Mouse (Mus musculus) heart, embryonic 11.5 days (tissue): ENCODE measurements around the gene Ppm1b. TPM values are rescaled to one million over a fixed set of nuclear protein-coding genes. Genes with fewer than 3 reads are reported as not detected.

Experiments used
- ATAC-seq: fragments of 200-750 bp; cut with Nextera tagmentation; replicated peaks from 2 replicates; pipeline ENCODE4 v1.8.0; 2017; ENCODE audit warnings: moderate library complexity; ENCODE audit not compliant: insufficient number of reproducible peaks, low FRiP score, low TSS enrichment
- H3K27ac ChIP-seq: fragments of 300-500 bp; sonication (generic); 2 replicates; pipeline ENCODE4 v1.5.1; 2014; ENCODE audit warnings: mild to moderate bottlenecking, low read depth, low read length
- H3K27me3 ChIP-seq: fragments of 300-500 bp; sonication (generic); 2 replicates; pipeline ENCODE4 v1.6.1; 2014; ENCODE audit warnings: mild to moderate bottlenecking, low read length, mixed read lengths; ENCODE audit not compliant: control insufficient read depth, insufficient read depth
- H3K36me3 ChIP-seq: fragments of 300-500 bp; sonication (generic); 2 replicates; pipeline ENCODE4 v1.6.1; 2014; ENCODE audit warnings: mild to moderate bottlenecking, low read length, moderate library complexity, mixed read lengths; ENCODE audit not compliant: control insufficient read depth, insufficient read depth
- H3K4me1 ChIP-seq: fragments of 300-500 bp; sonication (generic); 2 replicates; pipeline ENCODE4 v1.6.1; 2014; ENCODE audit warnings: low read length; ENCODE audit not compliant: control insufficient read depth, insufficient read depth
- H3K4me2 ChIP-seq: fragments of 300-500 bp; sonication (generic); 2 replicates; pipeline ENCODE4 v1.6.1; 2014; ENCODE audit warnings: mild to moderate bottlenecking, moderate library complexity
- H3K4me3 ChIP-seq: fragments of 300-500 bp; sonication (generic); 2 replicates; pipeline ENCODE4 v1.5.1; 2014; ENCODE audit warnings: low read depth, low read length
- H3K9ac ChIP-seq: fragments of 300-500 bp; sonication (generic); 2 replicates; pipeline ENCODE4 v1.6.1; 2014; ENCODE audit warnings: mild to moderate bottlenecking, low read depth, low read length, moderate library complexity
- H3K9me3 ChIP-seq: fragments of 300-500 bp; sonication (generic); replicated peaks from 2 replicates; pipeline ENCODE4 v1.6.1; 2016; ENCODE audit warnings: low read length; ENCODE audit not compliant: control insufficient read depth
- whole genome bisulfite sequencing: fragments of 180-500 bp; shearing (Covaris S2); extraction: QIAGEN DNeasy Blood & Tissue Kit; methylation state at CpG from one replicate; pipeline ENCODE4 v1.1.7; 2014; ENCODE audit not compliant: insufficient replicate concordance; 5-methylcytosine and 5-hydroxymethylcytosine counted together
- polyA plus RNA-seq: library from polyadenylated mRNA; unstranded; fragments of >200 nt; fragmentation: Nextera tagmentation; extraction: Ambion mirVana; gene quantifications from 2 replicates; pipeline ENCODE4 v1.2.1, GENCODE M21; 2014

Gene Ppm1b
- polyA plus RNA-seq, 1 experiment from 2014 or later = 58.9 TPM

DNA sequence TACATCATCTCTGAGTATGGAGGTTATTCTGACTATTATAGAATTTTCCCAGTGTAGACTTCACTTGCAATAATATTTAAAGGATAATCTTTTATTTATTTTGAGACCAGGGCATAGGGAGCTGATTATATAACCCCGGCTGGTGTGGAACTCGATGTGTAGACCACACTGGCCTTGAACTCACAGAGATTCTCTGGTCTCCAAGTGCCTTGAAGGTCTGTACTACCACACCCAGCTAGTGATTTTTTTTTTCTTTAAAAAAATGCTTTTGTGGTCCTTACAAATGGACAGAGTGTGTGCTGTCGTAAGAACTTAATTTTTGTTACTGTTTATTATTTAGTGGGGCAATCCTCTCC lies 3.1 kb downstream of the Ppm1b start:
- Histone ChIP-seq H3K4me2 (peak overlapping the region; percentile 73), H3K27ac (no peak overlapping the region), H3K4me1 (peaks cover 11% of the 10 kb centered on the region), H3K4me3 (peak overlapping the region; percentile 98; the same call in 1 of the 2 replicates), H3K36me3 (no peaks in the 10 kb centered on the region), H3K27me3 (no peaks in the 10 kb centered on the region), H3K9me3 (no peaks in the 10 kb centered on the region), H3K9ac (no peak overlapping the region)
- ATAC-seq = no peak
- 59% methylated on average over 3 of the region's 3 CpGs for whole genome bisulfite sequencing

DNA sequence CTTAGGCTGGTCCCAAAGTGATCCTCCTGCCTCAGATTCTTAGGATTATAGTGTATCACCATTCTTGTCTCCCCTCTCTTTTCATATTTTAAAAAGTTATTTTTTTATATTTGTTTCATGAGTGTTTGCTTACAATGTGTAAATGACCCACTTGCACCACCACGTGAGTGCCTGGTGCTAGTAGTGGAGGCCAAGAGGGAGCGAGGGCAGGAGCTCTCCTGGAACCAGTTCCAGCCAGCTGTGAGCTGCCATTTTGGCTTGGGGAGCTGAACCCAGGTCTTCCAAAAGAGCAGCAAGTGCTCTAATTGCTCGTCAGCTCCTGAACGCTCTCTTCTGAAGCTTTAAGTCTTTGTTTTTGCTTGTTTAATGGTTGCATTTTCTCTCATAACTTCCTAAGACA lies 3.6 kb downstream of the Ppm1b start:
- H3K4me3 ChIP-seq = no peak overlapping the region
- H3K36me3 ChIP-seq = no peaks in the 10 kb centered on the region
- no peaks in the 10 kb centered on the region for H3K27me3 ChIP-seq
- no peak overlapping the region for H3K27ac ChIP-seq
- ATAC-seq = no peak
- H3K4me2 ChIP-seq = peak overlapping the region; percentile 73; the same call in 1 of the 2 replicates
- WGBS = 73% methylated on average over 4 of the region's 4 CpGs
- peaks cover 11% of the 10 kb centered on the region for H3K4me1 ChIP-seq
- no peaks in the 10 kb centered on the region for H3K9me3 ChIP-seq
- no peak overlapping the region for H3K9ac ChIP-seq

DNA sequence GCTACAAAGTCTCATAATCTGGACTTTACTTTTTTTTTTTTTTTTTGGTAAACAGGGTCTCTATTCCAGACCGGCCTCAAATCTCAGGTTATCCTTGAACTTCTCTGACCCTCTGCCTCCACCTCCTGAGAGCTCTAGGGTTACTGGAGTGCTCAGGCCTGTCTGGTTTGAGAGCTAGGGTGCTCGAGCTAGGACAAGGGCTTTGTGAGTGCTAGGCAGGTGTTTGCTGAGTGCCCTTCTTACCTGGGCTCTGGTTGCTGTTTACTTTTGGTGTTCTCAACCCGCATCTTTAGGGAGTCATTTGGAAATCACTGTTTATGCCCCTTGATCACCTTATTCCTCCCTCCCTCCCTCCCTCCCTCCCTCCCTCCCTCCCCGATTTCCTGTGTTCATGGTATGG lies 5.5 kb downstream of the Ppm1b start:
- Histone ChIP-seq H3K9ac (no peak overlapping the region), H3K4me1 (peaks cover 8% of the 10 kb centered on the region), H3K27me3 (no peaks in the 10 kb centered on the region), H3K27ac (no peak overlapping the region), H3K4me3 (no peak overlapping the region), H3K4me2 (no peak overlapping the region), H3K9me3 (no peaks in the 10 kb centered on the region), H3K36me3 (no peaks in the 10 kb centered on the region)
- no peak for ATAC-seq
- WGBS = 87% methylated on average over 4 of the region's 4 CpGs

DNA sequence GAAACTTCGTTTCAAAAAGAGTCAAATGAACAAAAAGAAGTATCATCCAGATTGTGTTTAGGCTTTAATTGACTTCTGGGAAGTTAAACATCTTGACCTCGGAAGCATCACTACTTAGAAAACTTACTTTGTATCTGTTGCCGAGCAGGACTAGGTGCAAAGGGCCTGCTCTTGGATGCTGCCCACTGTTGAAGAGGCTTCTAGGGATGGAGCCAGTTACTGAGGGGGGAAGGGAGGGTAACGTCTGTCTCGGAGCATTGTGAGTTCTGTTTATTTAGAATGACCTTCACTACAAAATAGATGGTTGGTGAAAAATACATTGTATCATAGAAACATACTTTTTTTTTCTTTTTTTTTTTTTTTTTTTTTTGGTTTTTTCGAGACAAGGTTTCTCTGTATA lies 7.1 kb downstream of the Ppm1b start:
- no peaks in the 10 kb centered on the region for H3K9me3 ChIP-seq
- H3K36me3 ChIP-seq = no peaks in the 10 kb centered on the region
- peaks cover 8% of the 10 kb centered on the region; the same call in 1 of the 2 replicates for H3K4me1 ChIP-seq
- H3K9ac ChIP-seq = no peak overlapping the region
- H3K27me3 ChIP-seq = no peaks in the 10 kb centered on the region
- no peak for ATAC-seq
- H3K4me3 ChIP-seq = no peak overlapping the region
- WGBS = 79% methylated on average over 6 of the region's 6 CpGs
- no peak overlapping the region for H3K4me2 ChIP-seq
- H3K27ac ChIP-seq = no peak overlapping the region

DNA sequence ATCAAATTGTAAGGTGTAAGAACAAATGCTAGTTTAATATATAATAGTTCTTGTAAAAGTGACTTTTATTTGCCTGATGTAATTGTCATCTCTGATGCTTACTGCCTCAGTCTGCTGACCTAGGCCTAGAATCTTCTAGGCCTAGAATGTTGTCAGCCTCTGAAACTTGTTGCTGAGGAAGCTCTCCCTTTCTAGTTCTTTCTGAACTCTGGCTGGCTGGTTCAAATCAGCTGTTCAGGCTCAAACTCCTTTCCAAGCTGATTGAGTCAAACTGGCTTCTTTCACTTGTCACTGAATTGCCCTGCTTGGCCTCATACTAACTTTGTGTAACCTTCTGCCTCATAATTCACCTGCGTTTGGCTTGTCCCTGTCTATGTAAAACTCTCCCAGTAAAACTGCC lies 9.7 kb downstream of the Ppm1b start:
- Histone ChIP-seq H3K9ac (no peak overlapping the region), H3K36me3 (no peaks in the 10 kb centered on the region), H3K9me3 (no peaks in the 10 kb centered on the region), H3K4me2 (no peak overlapping the region), H3K27ac (no peak overlapping the region), H3K4me3 (no peak overlapping the region), H3K4me1 (no peaks in the 10 kb centered on the region), H3K27me3 (no peaks in the 10 kb centered on the region)
- 89% methylated on average over 1 of the region's 1 CpGs for WGBS
- no peak for ATAC-seq

DNA sequence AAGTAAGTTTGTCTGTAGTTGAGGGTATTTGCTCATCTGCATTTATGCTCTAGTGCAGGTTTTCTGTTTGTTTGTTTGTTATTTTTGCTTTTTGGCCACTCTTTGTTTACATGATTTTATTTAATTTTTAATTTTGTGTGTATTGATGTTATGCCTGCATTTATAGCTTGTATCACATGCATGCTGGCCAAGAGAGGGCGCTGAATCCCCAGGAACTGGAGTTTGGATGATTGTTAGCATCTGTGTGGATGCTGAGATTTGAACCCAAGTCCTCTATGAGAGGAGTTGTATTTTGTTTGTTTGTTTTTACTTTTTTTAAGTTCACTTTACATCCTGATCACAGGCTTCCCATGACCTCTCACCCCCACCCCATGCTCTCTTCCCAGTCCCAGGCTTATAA lies 10.5 kb downstream of the Ppm1b start:
- no peaks in the 10 kb centered on the region for H3K27me3 ChIP-seq
- no peak overlapping the region for H3K9ac ChIP-seq
- no peaks in the 10 kb centered on the region for H3K9me3 ChIP-seq
- no peak overlapping the region for H3K4me3 ChIP-seq
- 85% methylated on average over 1 of the region's 1 CpGs for WGBS
- ATAC-seq = no peak
- H3K36me3 ChIP-seq = no peaks in the 10 kb centered on the region
- no peaks in the 10 kb centered on the region for H3K4me1 ChIP-seq
- no peak overlapping the region for H3K4me2 ChIP-seq
- H3K27ac ChIP-seq = no peak overlapping the region

DNA sequence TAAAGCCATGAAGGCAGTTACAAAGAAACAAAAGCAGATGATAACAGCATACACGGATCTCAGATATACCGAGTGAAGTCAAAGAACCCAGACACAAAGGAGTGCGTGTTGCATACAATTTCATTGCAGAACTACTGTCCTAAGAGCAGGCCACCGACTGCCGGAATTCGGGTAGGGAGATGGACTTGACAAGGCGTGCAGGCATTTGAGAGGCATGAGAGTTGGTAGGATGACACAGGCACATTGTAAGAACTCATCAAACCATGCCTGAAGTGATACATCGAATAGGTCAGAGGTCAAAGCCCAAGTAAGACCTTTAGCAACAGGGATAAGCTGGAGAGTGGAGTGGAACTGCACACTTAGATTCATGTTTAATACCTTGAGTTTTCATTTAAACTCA lies 13.4 kb downstream of the Ppm1b start:
- Histone ChIP-seq H3K4me3 (no peak overlapping the region), H3K36me3 (no peaks in the 10 kb centered on the region), H3K27me3 (no peaks in the 10 kb centered on the region), H3K4me2 (no peak overlapping the region), H3K4me1 (no peaks in the 10 kb centered on the region), H3K9ac (no peak overlapping the region), H3K27ac (no peak overlapping the region), H3K9me3 (no peaks in the 10 kb centered on the region)
- ATAC-seq = no peak
- 85% methylated on average over 8 of the region's 8 CpGs for WGBS

DNA sequence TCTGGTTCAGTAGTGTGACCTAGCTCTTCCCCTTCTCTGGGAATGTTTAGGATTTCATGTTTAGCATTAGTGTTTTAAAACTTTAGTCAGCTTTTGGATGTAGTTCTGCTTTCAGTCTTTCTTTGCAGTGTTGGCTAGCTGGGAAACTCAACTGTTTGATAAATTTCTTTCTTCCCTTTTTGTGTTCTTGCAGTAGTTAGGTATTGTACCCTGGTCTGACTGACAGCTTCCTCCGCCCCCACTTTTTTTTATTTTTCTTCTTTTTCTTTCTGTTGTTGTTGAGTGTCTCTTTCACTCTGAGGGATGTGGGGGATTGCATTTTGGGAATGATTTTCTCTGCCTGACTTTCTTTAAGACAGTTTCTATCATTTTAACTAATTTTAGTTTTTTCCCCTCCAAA lies 25.2 kb downstream of the Ppm1b start:
- H3K9me3 ChIP-seq = no peaks in the 10 kb centered on the region
- H3K9ac ChIP-seq = no peak overlapping the region
- H3K4me1 ChIP-seq = peaks cover 2% of the 10 kb centered on the region; the same call in 1 of the 2 replicates
- no peak overlapping the region for H3K27ac ChIP-seq
- ATAC-seq = no peak
- no peaks in the 10 kb centered on the region for H3K27me3 ChIP-seq
- H3K36me3 ChIP-seq = peaks cover 3% of the 10 kb centered on the region; the same call in 1 of the 2 replicates
- H3K4me3 ChIP-seq = no peak overlapping the region
- H3K4me2 ChIP-seq = no peak overlapping the region
- 94% methylated on average over 1 of the region's 1 CpGs for WGBS

DNA sequence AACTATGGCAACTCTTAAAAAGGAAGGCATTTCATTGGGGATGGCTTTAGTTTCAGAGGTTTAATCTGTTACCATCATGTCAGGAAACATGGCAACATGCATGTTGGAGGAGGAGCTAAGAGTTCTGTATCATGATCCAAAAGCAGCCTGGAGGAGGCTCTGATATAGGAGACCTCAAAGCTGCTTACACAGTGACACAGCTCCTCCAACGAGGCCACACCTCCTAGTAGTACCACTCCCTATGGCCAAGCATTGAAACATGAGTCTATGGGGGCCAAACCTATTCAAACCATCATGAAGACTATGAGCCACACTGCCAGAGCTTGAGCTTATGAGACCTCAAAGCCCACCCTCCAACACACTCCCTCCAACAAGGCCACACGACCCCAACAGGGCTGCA lies 26.2 kb downstream of the Ppm1b start:
- no peak overlapping the region for H3K4me3 ChIP-seq
- H3K9me3 ChIP-seq = no peaks in the 10 kb centered on the region
- H3K4me1 ChIP-seq = peaks cover 6% of the 10 kb centered on the region; the same call in 1 of the 2 replicates
- ATAC-seq = no peak
- H3K36me3 ChIP-seq = no peaks in the 10 kb centered on the region
- no peak overlapping the region for H3K27ac ChIP-seq
- no peak overlapping the region for H3K9ac ChIP-seq
- H3K27me3 ChIP-seq = no peaks in the 10 kb centered on the region
- WGBS = 79% methylated on average over 2 of the region's 2 CpGs
- no peak overlapping the region for H3K4me2 ChIP-seq
